ENCODE assay signal across 8 mouse cellular contexts in genomic region chrX:73964363-73964762, GRCm38 (mm10). TPM values are rescaled to one million over a fixed set of nuclear protein-coding genes. Genes with fewer than 3 reads are reported as not detected.
DNase-seq lines count a peak whose midpoint lies in the region; ATAC-seq and TF ChIP-seq lines count a peak whose summit lies in the region.

No protein-coding gene starts in this region.

- H3K36me3 ChIP-seq in thymus, adult 2 months (ENCODE audit: control insufficient read depth, insufficient read depth, low read length) = peaks cover 10% of the 10 kb centered on the region
- peaks cover 19% of the 10 kb centered on the region for H3K36me3 ChIP-seq in forebrain, embryonic 12.5 days (replicated peaks)
- peaks cover 18% of the 10 kb centered on the region for H3K36me3 ChIP-seq in kidney, embryonic 14.5 days (ENCODE audit: control insufficient read depth, insufficient read depth, low read length)
- no peaks in the 10 kb centered on the region for H3K36me3 ChIP-seq in stomach, postnatal 0 days (ENCODE audit: control insufficient read depth, insufficient read depth, low read length)

- H3K9ac ChIP-seq in forebrain, embryonic 12.5 days = peak overlapping the region; percentile 76
- H3K9ac ChIP-seq in kidney, embryonic 14.5 days (ENCODE audit: low read depth, low read length) = peak overlapping the region; percentile 85
- peak overlapping the region; percentile 45; the same call in 1 of the 2 replicates for H3K9ac ChIP-seq in stomach, postnatal 0 days (ENCODE audit: low read length)

- peak overlapping the region; percentile 49 for H3K4me3 ChIP-seq in thymus, adult 2 months (ENCODE audit: control insufficient read depth, insufficient read depth, low read length)
- H3K4me3 ChIP-seq in forebrain, embryonic 12.5 days (replicated peaks) = peak overlapping the region; percentile 68
- H3K4me3 ChIP-seq in kidney, embryonic 14.5 days (ENCODE audit: low read length) = peak overlapping the region; percentile 76
- H3K4me3 ChIP-seq in stomach, postnatal 0 days (ENCODE audit: low read depth, low read length) = peak overlapping the region; percentile 60

- peak overlapping the region; percentile 74 for H3K4me2 ChIP-seq in forebrain, embryonic 12.5 days
- H3K4me2 ChIP-seq in kidney, embryonic 14.5 days (replicated peaks; ENCODE audit: low read depth, low read length) = peak overlapping the region; percentile 71
- peak overlapping the region; percentile 59 for H3K4me2 ChIP-seq in stomach, postnatal 0 days (replicated peaks; ENCODE audit: low read depth)

- WGBS in thymus, adult 2 months = 0% methylated on average over 3 of the region's 3 CpGs
- 57% methylated on average over 3 of the region's 3 CpGs for WGBS in forebrain, embryonic 12.5 days
- WGBS in kidney, embryonic 14.5 days = 35% methylated on average over 3 of the region's 3 CpGs
- 27% methylated on average over 3 of the region's 3 CpGs for WGBS in stomach, postnatal 0 days

- peak; percentile 15 for DNase-seq in thymus, adult 2 months
- no peak for DNase-seq in thymus, adult 18-20 months
- DNase-seq in lung, postnatal 36 days = peak; percentile 71
- peak; percentile 36 for DNase-seq in stomach, postnatal 0 days (ENCODE audit: low spot score)
- DNase-seq in right cerebral cortex, postnatal 25 days = no peak
- no peak for DNase-seq in yolk sac, embryonic 10.5 days (ENCODE audit: low spot score)

- peaks cover 9% of the 10 kb centered on the region for H3K4me1 ChIP-seq in thymus, adult 2 months (replicated peaks; ENCODE audit: control insufficient read depth, insufficient read depth, low read length)
- peaks cover 26% of the 10 kb centered on the region for H3K4me1 ChIP-seq in forebrain, embryonic 12.5 days
- peaks cover 8% of the 10 kb centered on the region; the same call in 1 of the 2 replicates for H3K4me1 ChIP-seq in kidney, embryonic 14.5 days (ENCODE audit: control insufficient read depth, insufficient read depth, low read length)
- peaks cover 2% of the 10 kb centered on the region; the same call in 1 of the 2 replicates for H3K4me1 ChIP-seq in stomach, postnatal 0 days (replicated peaks; ENCODE audit: control insufficient read depth, insufficient read depth)

- no peak for TF ChIP-seq EP300 in stomach, postnatal 0 days (optimal IDR thresholded peaks at IDR 0.05)

- H3K9me3 ChIP-seq in forebrain, embryonic 12.5 days = no peaks in the 10 kb centered on the region
- H3K9me3 ChIP-seq in kidney, embryonic 14.5 days (ENCODE audit: control insufficient read depth, low read length) = no peaks in the 10 kb centered on the region
- H3K9me3 ChIP-seq in stomach, postnatal 0 days (ENCODE audit: control insufficient read depth, low read length) = no peaks in the 10 kb centered on the region

- no peak for ATAC-seq in forebrain, embryonic 12.5 days (ENCODE audit: low FRiP score)
- no peak for ATAC-seq in kidney, embryonic 14.5 days (ENCODE audit: low FRiP score, low TSS enrichment)
- ATAC-seq in stomach, postnatal 0 days (ENCODE audit: low FRiP score, low TSS enrichment) = no peak

- TF ChIP-seq POLR2A in thymus, adult 2 months (IDR thresholded peaks at IDR 0.05; ENCODE audit: control insufficient read depth, extremely low read depth, insufficient read depth, low read length, poor library complexity) = 0 out of 2 replicates have a peak, but pooled peaks have one; percentile 26

- no peaks in the 10 kb centered on the region for H3K27me3 ChIP-seq in thymus, adult 2 months (ENCODE audit: control insufficient read depth, insufficient read depth, low read length)
- H3K27me3 ChIP-seq in forebrain, embryonic 12.5 days = no peaks in the 10 kb centered on the region
- H3K27me3 ChIP-seq in kidney, embryonic 14.5 days (ENCODE audit: control insufficient read depth, insufficient read depth, low read length) = no peaks in the 10 kb centered on the region
- no peaks in the 10 kb centered on the region for H3K27me3 ChIP-seq in stomach, postnatal 0 days (ENCODE audit: control insufficient read depth, insufficient read depth, low read length)

- TF ChIP-seq CTCF in thymus, adult 2 months (IDR thresholded peaks at IDR 0.05; ENCODE audit: borderline replicate concordance, control insufficient read depth, extremely low read depth, insufficient read depth, low read length, poor library complexity) = no peak
- no peak for TF ChIP-seq CTCF in stomach, postnatal 0 days (IDR thresholded peaks at IDR 0.05; ENCODE audit: low read depth)

- peak overlapping the region; percentile 86 for H3K27ac ChIP-seq in thymus, adult 2 months (ENCODE audit: control insufficient read depth, insufficient read depth, low read length)
- H3K27ac ChIP-seq in forebrain, embryonic 12.5 days = 0 out of 2 replicates have a peak overlapping the region, but pooled peaks have one; percentile 13
- no peak overlapping the region for H3K27ac ChIP-seq in kidney, embryonic 14.5 days (ENCODE audit: low read depth, low read length)
- H3K27ac ChIP-seq in stomach, postnatal 0 days (replicated peaks) = peak overlapping the region; percentile 40; the same call in 1 of the 2 replicates

RNA-seq across cellular contexts. Expression of gene Hcfc1, which starts 1.8 kb away (rescaled TPM):
- polyA plus RNA-seq in thymus, adult 2 months (2012; rRNA removed) = 193 and 271 TPM in 2 replicates
- 85.9 and 101 TPM in 2 replicates for polyA plus RNA-seq in forebrain, embryonic 12.5 days (2016; fragmentation: Nextera tagmentation; extraction: Ambion mirVana)
- polyA plus RNA-seq in kidney, embryonic 14.5 days (2014; fragmentation: Nextera tagmentation; extraction: Ambion mirVana) = 78.4 and 87.8 TPM in 2 replicates
- polyA plus RNA-seq in stomach, postnatal 0 days (2015; fragmentation: Nextera tagmentation; extraction: Ambion mirVana) = 16.1 and 16.5 TPM in 2 replicates

RNA-seq across cellular contexts. Expression of gene Renbp, which starts 33.7 kb away (rescaled TPM):
- 13.7 and 16.1 TPM in 2 replicates for polyA plus RNA-seq in thymus, adult 2 months (2012; rRNA removed)
- polyA plus RNA-seq in forebrain, embryonic 12.5 days (2016; fragmentation: Nextera tagmentation; extraction: Ambion mirVana) = 10.9 and 11.7 TPM in 2 replicates
- 36.9 and 38.8 TPM in 2 replicates for polyA plus RNA-seq in kidney, embryonic 14.5 days (2014; fragmentation: Nextera tagmentation; extraction: Ambion mirVana)
- polyA plus RNA-seq in stomach, postnatal 0 days (2015; fragmentation: Nextera tagmentation; extraction: Ambion mirVana) = 19.2 and 19.7 TPM in 2 replicates

RNA-seq across cellular contexts. Expression of gene Naa10, which starts 42.6 kb away (rescaled TPM):
- 82.0 and 102 TPM in 2 replicates for polyA plus RNA-seq in thymus, adult 2 months (2012; rRNA removed)
- 115 and 117 TPM in 2 replicates for polyA plus RNA-seq in forebrain, embryonic 12.5 days (2016; fragmentation: Nextera tagmentation; extraction: Ambion mirVana)
- polyA plus RNA-seq in kidney, embryonic 14.5 days (2014; fragmentation: Nextera tagmentation; extraction: Ambion mirVana) = 140 and 168 TPM in 2 replicates
- polyA plus RNA-seq in stomach, postnatal 0 days (2015; fragmentation: Nextera tagmentation; extraction: Ambion mirVana) = 82.6 and 88.2 TPM in 2 replicates

RNA-seq across cellular contexts. Expression of gene Arhgap4, which starts 42.7 kb away (rescaled TPM):
- polyA plus RNA-seq in thymus, adult 2 months (2012; rRNA removed) = 574 and 583 TPM in 2 replicates
- polyA plus RNA-seq in forebrain, embryonic 12.5 days (2016; fragmentation: Nextera tagmentation; extraction: Ambion mirVana) = 1.8 and 3.6 TPM in 2 replicates
- 1.7 and 4.2 TPM in 2 replicates for polyA plus RNA-seq in kidney, embryonic 14.5 days (2014; fragmentation: Nextera tagmentation; extraction: Ambion mirVana)
- 1.2 TPM in 2 replicates for polyA plus RNA-seq in stomach, postnatal 0 days (2015; fragmentation: Nextera tagmentation; extraction: Ambion mirVana)

RNA-seq across cellular contexts. Expression of gene Irak1, which starts 59.4 kb away (rescaled TPM):
- 166 and 182 TPM in 2 replicates for polyA plus RNA-seq in thymus, adult 2 months (2012; rRNA removed)
- polyA plus RNA-seq in forebrain, embryonic 12.5 days (2016; fragmentation: Nextera tagmentation; extraction: Ambion mirVana) = 52.8 and 55.2 TPM in 2 replicates
- polyA plus RNA-seq in kidney, embryonic 14.5 days (2014; fragmentation: Nextera tagmentation; extraction: Ambion mirVana) = 56.6 and 64.8 TPM in 2 replicates
- 37.6 and 39.5 TPM in 2 replicates for polyA plus RNA-seq in stomach, postnatal 0 days (2015; fragmentation: Nextera tagmentation; extraction: Ambion mirVana)

Comparison
In these comparisons a context has a peak if more than half of its experiments do, and no peak if none do; other contexts are left out.
1. DNase-seq: peak in thymus, adult 2 months (single experiment), lung, postnatal 36 days (single experiment) and stomach, postnatal 0 days (single experiment); none in thymus, adult 18-20 months (0 of 2), right cerebral cortex, postnatal 25 days (single experiment) and yolk sac, embryonic 10.5 days (single experiment).
2. Peak in every context shown above with its lines, with median percentiles within 50 percentile points of each other: H3K4me3 ChIP-seq, H3K4me2 ChIP-seq and H3K9ac ChIP-seq.